Mouse (Mus musculus): ENCODE measurements around the gene Defa20.
"Not testable (repeated sequence)": the region's sequence is repeated elsewhere in the genome, so short reads cannot be mapped to it uniquely, and the experiment has no call there.

Defa20 gene

DNA sequence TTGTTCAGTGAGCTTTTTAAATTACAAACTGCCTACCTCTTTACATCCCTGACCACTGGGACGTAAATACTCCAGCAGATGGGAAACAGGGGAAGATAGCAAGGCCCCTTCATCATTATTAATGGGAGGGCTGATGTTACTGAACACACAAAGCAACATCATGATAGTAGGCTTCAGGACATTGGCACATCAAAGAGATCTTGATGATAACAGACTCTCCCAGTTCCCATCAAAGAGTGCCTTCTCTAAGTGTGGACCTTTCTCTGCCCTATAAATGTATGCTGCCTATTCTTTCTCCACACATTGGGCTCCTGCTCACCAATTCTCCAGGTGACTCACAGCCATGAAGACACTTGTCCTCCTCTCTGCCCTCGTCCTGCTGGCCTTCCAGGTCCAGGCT, at the start of gene Defa20:
Gene Defa20, plus strand, starts transcription at position 301 of the 400 bp plus-strand sequence.
- not testable (repeated sequence) for DNase-seq (ENCODE audit: low read depth, low spot score)

DNA sequence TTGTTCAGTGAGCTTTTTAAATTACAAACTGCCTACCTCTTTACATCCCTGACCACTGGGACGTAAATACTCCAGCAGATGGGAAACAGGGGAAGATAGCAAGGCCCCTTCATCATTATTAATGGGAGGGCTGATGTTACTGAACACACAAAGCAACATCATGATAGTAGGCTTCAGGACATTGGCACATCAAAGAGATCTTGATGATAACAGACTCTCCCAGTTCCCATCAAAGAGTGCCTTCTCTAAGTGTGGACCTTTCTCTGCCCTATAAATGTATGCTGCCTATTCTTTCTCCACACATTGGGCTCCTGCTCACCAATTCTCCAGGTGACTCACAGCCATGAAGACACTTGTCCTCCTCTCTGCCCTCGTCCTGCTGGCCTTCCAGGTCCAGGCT, 19.7 kb downstream of the Defa20 start, which contains the start of gene Defa32:
Gene Defa32, plus strand, starts transcription at position 301 of the 400 bp plus-strand sequence.
- not testable (repeated sequence) for DNase-seq (ENCODE audit: low read depth, low spot score)

All from forelimb bud, embryonic 11.5 days (tissue).